In genomic region chr13:45553674-45554073, GRCm38 (mm10) we compare ENCODE assay signal across 12 mouse cellular contexts. TPM values are rescaled to one million over a fixed set of nuclear protein-coding genes. Genes with fewer than 3 reads are reported as not detected.
DNase-seq lines count a peak whose midpoint lies in the region; ATAC-seq and TF ChIP-seq lines count a peak whose summit lies in the region.
"Had no signal": no experiment of that assay in that cellular context is flagged by ENCODE, and none has a peak within 500 bp of the region (broad histone marks: within the 10 kb centered on the region; RNA-seq: fewer than 3 reads in every experiment).

No protein-coding gene starts in this region.

- TF ChIP-seq CTCF in lung, adult 2 months (IDR thresholded peaks at IDR 0.05; ENCODE audit: insufficient read depth, low read length), result no peak

- 18% methylated on average over 7 of the region's 7 CpGs for WGBS in heart, embryonic 16.5 days
- 28% methylated on average over 7 of the region's 7 CpGs for WGBS in lung, embryonic 16.5 days
- 57% methylated on average over 7 of the region's 7 CpGs for WGBS in lung, adult 2 months
- WGBS in liver, embryonic 15.5 days (ENCODE audit: insufficient replicate concordance), result 79% methylated on average over 7 of the region's 7 CpGs

- H3K4me3 ChIP-seq in heart, embryonic 16.5 days (ENCODE audit: low read length), result no peak overlapping the region
- H3K4me3 ChIP-seq in lung, embryonic 16.5 days (ENCODE audit: low read length), result no peak overlapping the region
- H3K4me3 ChIP-seq in lung, adult 2 months (replicated peaks; ENCODE audit: extremely low read depth, low read depth, low read length), result no peak overlapping the region
- no peak overlapping the region for H3K4me3 ChIP-seq in liver, embryonic 15.5 days (replicated peaks)
- H3K4me3 ChIP-seq: hindbrain, embryonic 15.5 days; lung, embryonic 15.5 days had no signal

- H3K9me3 ChIP-seq in heart, embryonic 16.5 days (replicated peaks; ENCODE audit: control insufficient read depth, low read length), result no peaks in the 10 kb centered on the region
- H3K9me3 ChIP-seq in lung, embryonic 16.5 days (ENCODE audit: control insufficient read depth, low read length), result no peaks in the 10 kb centered on the region
- no peaks in the 10 kb centered on the region for H3K9me3 ChIP-seq in liver, embryonic 15.5 days (replicated peaks)
- H3K9me3 ChIP-seq: hindbrain, embryonic 15.5 days; lung, embryonic 15.5 days had no signal

- H3K36me3 ChIP-seq in heart, embryonic 16.5 days (ENCODE audit: control insufficient read depth, insufficient read depth), result no peaks in the 10 kb centered on the region
- H3K36me3 ChIP-seq in lung, embryonic 16.5 days (ENCODE audit: control insufficient read depth, insufficient read depth, low read length), result no peaks in the 10 kb centered on the region; the same call in 1 of the 2 replicates
- H3K36me3 ChIP-seq in liver, embryonic 15.5 days (replicated peaks), result peaks cover 28% of the 10 kb centered on the region
- H3K36me3 ChIP-seq: lung, embryonic 15.5 days had no signal

- peak overlapping the region; percentile 45; the same call in 1 of the 2 replicates for H3K9ac ChIP-seq in heart, embryonic 16.5 days (ENCODE audit: low read length)
- no peak overlapping the region for H3K9ac ChIP-seq in lung, embryonic 16.5 days (ENCODE audit: low read length)
- H3K9ac ChIP-seq in liver, embryonic 15.5 days, result no peak overlapping the region
- H3K9ac ChIP-seq: hindbrain, embryonic 15.5 days; lung, embryonic 15.5 days had no signal

- peak overlapping the region; percentile 61 for H3K27ac ChIP-seq in heart, embryonic 16.5 days (ENCODE audit: low read length)
- H3K27ac ChIP-seq in lung, embryonic 16.5 days (ENCODE audit: low read length), result no peak overlapping the region
- H3K27ac ChIP-seq in liver, embryonic 15.5 days (replicated peaks), result 0 out of 2 replicates have a peak overlapping the region, but pooled peaks have one; percentile 14
- H3K27ac ChIP-seq: hindbrain, embryonic 15.5 days; lung, embryonic 15.5 days had no signal

- H3K27me3 ChIP-seq in heart, embryonic 16.5 days (ENCODE audit: control insufficient read depth, insufficient read depth, low read length), result no peaks in the 10 kb centered on the region
- no peaks in the 10 kb centered on the region for H3K27me3 ChIP-seq in lung, embryonic 16.5 days (ENCODE audit: control insufficient read depth, insufficient read depth, low read depth, low read length)
- H3K27me3 ChIP-seq in liver, embryonic 15.5 days, result no peaks in the 10 kb centered on the region
- H3K27me3 ChIP-seq: hindbrain, embryonic 15.5 days; lung, embryonic 15.5 days had no signal

- peak; percentile 82 for ATAC-seq in heart, embryonic 16.5 days (replicated peaks; ENCODE audit: extremely low read depth, insufficient read depth, low FRiP score)
- ATAC-seq in lung, embryonic 16.5 days (ENCODE audit: low read depth), result 0 out of 2 replicates have a peak, but pooled peaks have one; percentile 56
- no peak for ATAC-seq in liver, embryonic 15.5 days (ENCODE audit: insufficient read depth)
- no peak for ATAC-seq in granulocyte monocyte progenitor cell, adult 5-6 weeks (replicated peaks; ENCODE audit: poor library complexity, severe bottlenecking)

- H3K4me1 ChIP-seq in heart, embryonic 16.5 days (ENCODE audit: control insufficient read depth, insufficient read depth, low read length), result peaks cover 21% of the 10 kb centered on the region
- peaks cover 4% of the 10 kb centered on the region for H3K4me1 ChIP-seq in lung, embryonic 16.5 days (replicated peaks; ENCODE audit: control insufficient read depth, insufficient read depth, low read length)
- H3K4me1 ChIP-seq in lung, adult 2 months (ENCODE audit: control insufficient read depth, insufficient read depth, low read length), result no peaks in the 10 kb centered on the region
- peaks cover 26% of the 10 kb centered on the region for H3K4me1 ChIP-seq in liver, embryonic 15.5 days (replicated peaks)
- H3K4me1 ChIP-seq: hindbrain, embryonic 15.5 days had no signal

- no peak for TF ChIP-seq POLR2A in lung, adult 2 months (IDR thresholded peaks at IDR 0.05; ENCODE audit: borderline replicate concordance, extremely low read depth, low read depth, low read length)

- H3K4me2 ChIP-seq in heart, embryonic 16.5 days (ENCODE audit: low read depth, low read length), result peak overlapping the region; percentile 16
- H3K4me2 ChIP-seq in lung, embryonic 16.5 days (ENCODE audit: low read depth, low read length), result no peak overlapping the region
- no peak overlapping the region for H3K4me2 ChIP-seq in liver, embryonic 15.5 days
- H3K4me2 ChIP-seq: hindbrain, embryonic 15.5 days; lung, embryonic 15.5 days had no signal

- DNase-seq in adrenal gland, adult 2 months, result peak; percentile 12
- no peak for DNase-seq in adrenal gland, postnatal 4 days (ENCODE audit: low spot score in 2 of 2)
- DNase-seq in heart, adult 18-20 months, result no peak
- no peak for DNase-seq in lung, adult 2 months
- DNase-seq: cerebellum, adult 18-20 months; right cerebral cortex, postnatal 25 days had no signal

RNA-seq across cellular contexts. Expression of gene Gmpr, which starts 46.4 kb away (rescaled TPM):
- total RNA-seq in adrenal gland, adult 2 months (2021), result 100 to 1,000 TPM in 1 of 2 experiments, 10 to 100 TPM in 1; 57.8 to 114 TPM
- polyA plus RNA-seq in adrenal gland, adult 2 months (2012; rRNA removed), result 22.8 and 34.2 TPM in 2 replicates
- total RNA-seq in adrenal gland, postnatal 4 days (2021), result 10 to 100 TPM; 48.7 to 54.5 TPM
- 213 and 219 TPM in 2 replicates for polyA plus RNA-seq in heart, embryonic 16.5 days (2015; fragmentation: Nextera tagmentation; extraction: Ambion mirVana)
- total RNA-seq in heart, adult 18-20 months (2021), result 100 to 1,000 TPM; 149 to 156 TPM
- polyA plus RNA-seq in lung, embryonic 16.5 days (2015; fragmentation: Nextera tagmentation; extraction: Ambion mirVana), result 23.4 and 29.2 TPM in 2 replicates
- 21.9 and 30.8 TPM in 2 replicates for polyA plus RNA-seq in lung, adult 2 months (2012; rRNA removed)
- 265 and 273 TPM in 2 replicates for polyA plus RNA-seq in liver, embryonic 15.5 days (2015; fragmentation: Nextera tagmentation; extraction: Ambion mirVana)
- total RNA-seq in granulocyte monocyte progenitor cell, adult 5-6 weeks (2014; fragmentation: Nextera tagmentation), result 16.4 and 22.5 TPM in 2 replicates
- total RNA-seq in granulocyte monocyte progenitor cell, adult 5-6 weeks (2017), result 12.9 and 13.4 TPM in 2 replicates

Comparison
In these comparisons a context has a peak if more than half of its experiments do, and no peak if none do; other contexts are left out.
1. ATAC-seq: peak in heart, embryonic 16.5 days (single experiment) and lung, embryonic 16.5 days (single experiment); none in liver, embryonic 15.5 days (single experiment) and granulocyte monocyte progenitor cell, adult 5-6 weeks (single experiment).